Mouse (Mus musculus) stomach, embryonic 15.5 days (tissue): ENCODE measurements at regions not wholly inside any gene's neighbourhood (a gene's known extent, or its start where the extent isn't known, plus 50 kb on each side); places are given as distances from the start of the nearest gene placed in this dataset.

Source experiments
- ATAC-seq: fragments of 200-750 bp; cut with Nextera tagmentation; 2 replicates; pipeline ENCODE4 v1.8.0; 2017; ENCODE audit warnings: low read depth, moderate number of reproducible peaks, moderate TSS enrichment; ENCODE audit not compliant: insufficient read depth, low FRiP score
- H3K27ac ChIP-seq: fragments of 300-500 bp; sonication (generic); 2 replicates; pipeline ENCODE4 v1.5.1; 2015; ENCODE audit warnings: mild to moderate bottlenecking, inconsistent platforms
- H3K27me3 ChIP-seq: fragments of 300-500 bp; sonication (generic); replicated peaks from 2 replicates; pipeline ENCODE4 v1.6.1; 2015; ENCODE audit warnings: inconsistent platforms
- H3K36me3 ChIP-seq: fragments of 300-500 bp; sonication (generic); 2 replicates; pipeline ENCODE4 v1.6.1; 2015; ENCODE audit warnings: inconsistent platforms
- H3K4me1 ChIP-seq: fragments of 300-500 bp; sonication (generic); 2 replicates; pipeline ENCODE4 v1.6.1; 2015; ENCODE audit warnings: inconsistent platforms
- H3K4me2 ChIP-seq: fragments of 300-500 bp; sonication (generic); 2 replicates; pipeline ENCODE4 v1.6.1; 2015; ENCODE audit warnings: mild to moderate bottlenecking, inconsistent platforms
- H3K4me3 ChIP-seq: fragments of 300-500 bp; sonication (generic); replicated peaks from 2 replicates; pipeline ENCODE4 v1.5.1; 2015; ENCODE audit warnings: inconsistent platforms
- H3K9ac ChIP-seq: fragments of 300-500 bp; sonication (generic); 2 replicates; pipeline ENCODE4 v1.6.1; 2015; ENCODE audit warnings: inconsistent platforms
- H3K9me3 ChIP-seq: fragments of 300-500 bp; sonication (generic); 2 replicates; pipeline ENCODE4 v1.6.1; 2016; ENCODE audit warnings: inconsistent platforms
- WGBS: fragments of 180-500 bp; shearing (Covaris S2); methylation state at CpG from one replicate; pipeline ENCODE4 v1.1.7; 2015; 5-methylcytosine and 5-hydroxymethylcytosine counted together

- no peak for ATAC-seq
- WGBS = 87% methylated on average over 4 of the region's 4 CpGs
Observed at GRCm38 (mm10) chr11:79760533-79760932, 169.5 kb downstream of the Rab11fip4 start.

GRCm38 (mm10) chr11:79758281-79758680 lies 167.3 kb downstream of the Rab11fip4 start:
- H3K4me3 ChIP-seq = no peak overlapping the region
- 95% methylated on average over 3 of the region's 3 CpGs for whole genome bisulfite sequencing
- H3K4me1 ChIP-seq = no peaks in the 10 kb centered on the region
- H3K9me3 ChIP-seq = no peaks in the 10 kb centered on the region
- H3K36me3 ChIP-seq = no peaks in the 10 kb centered on the region
- ATAC-seq = no peak
- H3K27ac ChIP-seq = no peak overlapping the region
- no peak overlapping the region for H3K4me2 ChIP-seq
- H3K27me3 ChIP-seq = no peaks in the 10 kb centered on the region
- no peak overlapping the region for H3K9ac ChIP-seq

More at GRCm38 (mm10) chr11:79760533-79760932, 169.5 kb downstream of the Rab11fip4 start:
- H3K36me3 ChIP-seq = no peaks in the 10 kb centered on the region
- no peak overlapping the region for H3K27ac ChIP-seq
- no peak overlapping the region for H3K9ac ChIP-seq
- no peaks in the 10 kb centered on the region for H3K27me3 ChIP-seq
- no peaks in the 10 kb centered on the region for H3K9me3 ChIP-seq
- no peak overlapping the region for H3K4me2 ChIP-seq
- no peak overlapping the region for H3K4me3 ChIP-seq
- H3K4me1 ChIP-seq = no peaks in the 10 kb centered on the region

GRCm38 (mm10) chr11:79757513-79758071 lies 166.6 kb downstream of the Rab11fip4 start:
- ATAC-seq = no peak
- Histone ChIP-seq H3K27me3 (no peaks in the 10 kb centered on the region), H3K27ac (no peak overlapping the region), H3K4me1 (0 out of 2 replicates have a peak, but pooled peaks cover 1% of the 10 kb centered on the region), H3K9ac (no peak overlapping the region), H3K9me3 (no peaks in the 10 kb centered on the region), H3K36me3 (no peaks in the 10 kb centered on the region), H3K4me2 (no peak overlapping the region), H3K4me3 (no peak overlapping the region)
- 89% methylated on average over 5 of the region's 5 CpGs for WGBS

GRCm38 (mm10) chr11:79756305-79756846 lies 165.4 kb downstream of the Rab11fip4 start:
- Histone ChIP-seq H3K4me3 (no peak overlapping the region), H3K9me3 (no peaks in the 10 kb centered on the region), H3K27ac (no peak overlapping the region), H3K36me3 (no peaks in the 10 kb centered on the region), H3K9ac (no peak overlapping the region), H3K27me3 (no peaks in the 10 kb centered on the region), H3K4me1 (peaks cover 11% of the 10 kb centered on the region), H3K4me2 (no peak overlapping the region)
- WGBS = 85% methylated on average over 9 of the region's 9 CpGs
- ATAC-seq = no peak

- no peak overlapping the region for H3K4me2 ChIP-seq
- no peaks in the 10 kb centered on the region for H3K27me3 ChIP-seq
- H3K9ac ChIP-seq = no peak overlapping the region
- no peaks in the 10 kb centered on the region for H3K9me3 ChIP-seq
- peaks cover 11% of the 10 kb centered on the region for H3K4me1 ChIP-seq
- H3K36me3 ChIP-seq = no peaks in the 10 kb centered on the region
- ATAC-seq = no peak
- H3K4me3 ChIP-seq = no peak overlapping the region
- H3K27ac ChIP-seq = no peak overlapping the region
- 82% methylated on average over 2 of the region's 2 CpGs for WGBS
Observed at GRCm38 (mm10) chr11:79753491-79753890, 162.5 kb downstream of the Rab11fip4 start.

GRCm38 (mm10) chr11:79752717-79753480 lies 161.9 kb downstream of the Rab11fip4 start:
- Histone ChIP-seq H3K9me3 (no peaks in the 10 kb centered on the region), H3K4me1 (peaks cover 11% of the 10 kb centered on the region), H3K4me2 (no peak overlapping the region), H3K36me3 (no peaks in the 10 kb centered on the region), H3K27me3 (no peaks in the 10 kb centered on the region), H3K27ac (peak overlapping the region; percentile 19; the same call in 1 of the 2 replicates), H3K4me3 (no peak overlapping the region), H3K9ac (no peak overlapping the region)
- 46% methylated on average over 7 of the region's 7 CpGs for WGBS
- ATAC-seq = no peak; the same call in 1 of the 2 replicates

GRCm38 (mm10) chr11:79751751-79752716 lies 161.0 kb downstream of the Rab11fip4 start:
- 53% methylated on average over 14 of the region's 14 CpGs for WGBS
- Histone ChIP-seq H3K4me2 (no peak overlapping the region), H3K27ac (peak overlapping the region; percentile 19; the same call in 1 of the 2 replicates), H3K4me1 (peaks cover 11% of the 10 kb centered on the region), H3K9me3 (no peaks in the 10 kb centered on the region), H3K36me3 (no peaks in the 10 kb centered on the region), H3K9ac (no peak overlapping the region), H3K27me3 (no peaks in the 10 kb centered on the region), H3K4me3 (no peak overlapping the region)
- ATAC-seq = peak; percentile 82

- Histone ChIP-seq H3K4me2 (no peak overlapping the region), H3K4me3 (no peak overlapping the region), H3K9ac (no peak overlapping the region), H3K4me1 (peaks cover 11% of the 10 kb centered on the region), H3K27ac (no peak overlapping the region), H3K9me3 (no peaks in the 10 kb centered on the region), H3K27me3 (no peaks in the 10 kb centered on the region), H3K36me3 (no peaks in the 10 kb centered on the region)
- WGBS = 68% methylated on average over 2 of the region's 2 CpGs
- no peak for ATAC-seq
Observed at GRCm38 (mm10) chr11:79750943-79751342, 159.9 kb downstream of the Rab11fip4 start.

- H3K36me3 ChIP-seq = no peaks in the 10 kb centered on the region
- no peak for ATAC-seq
- peaks cover 11% of the 10 kb centered on the region for H3K4me1 ChIP-seq
- 54% methylated on average over 7 of the region's 7 CpGs for WGBS
- no peak overlapping the region for H3K4me3 ChIP-seq
- H3K27ac ChIP-seq = no peak overlapping the region
- no peaks in the 10 kb centered on the region for H3K9me3 ChIP-seq
- no peak overlapping the region for H3K9ac ChIP-seq
- H3K4me2 ChIP-seq = no peak overlapping the region
- H3K27me3 ChIP-seq = no peaks in the 10 kb centered on the region
Observed at GRCm38 (mm10) chr11:79749755-79750434, 158.9 kb downstream of the Rab11fip4 start.

GRCm38 (mm10) chr11:79749141-79749540 lies 158.1 kb downstream of the Rab11fip4 start:
- Histone ChIP-seq H3K9me3 (no peaks in the 10 kb centered on the region), H3K4me1 (peaks cover 11% of the 10 kb centered on the region), H3K4me3 (no peak overlapping the region), H3K27me3 (no peaks in the 10 kb centered on the region), H3K9ac (no peak overlapping the region), H3K27ac (no peak overlapping the region), H3K4me2 (no peak overlapping the region), H3K36me3 (no peaks in the 10 kb centered on the region)
- ATAC-seq = no peak
- 97% methylated on average over 10 of the region's 10 CpGs for WGBS

GRCm38 (mm10) chr11:79748606-79749125 lies 157.7 kb downstream of the Rab11fip4 start:
- no peak overlapping the region for H3K27ac ChIP-seq
- no peaks in the 10 kb centered on the region for H3K36me3 ChIP-seq
- H3K4me1 ChIP-seq = peaks cover 11% of the 10 kb centered on the region
- 98% methylated on average over 7 of the region's 7 CpGs for WGBS
- ATAC-seq = no peak
- no peak overlapping the region for H3K9ac ChIP-seq
- H3K27me3 ChIP-seq = no peaks in the 10 kb centered on the region
- no peak overlapping the region for H3K4me2 ChIP-seq
- H3K4me3 ChIP-seq = no peak overlapping the region
- H3K9me3 ChIP-seq = no peaks in the 10 kb centered on the region
